Mouse (Mus musculus) retina, postnatal 7 days (tissue): ENCODE results near the gene Ssr2.

Experiments
- DNase-seq: peaks from one replicate; pipeline ENCODE4 v3.0.0-alpha.2; 2012; ENCODE audit warnings: low read depth, low spot score

Ssr2 gene

DNA sequence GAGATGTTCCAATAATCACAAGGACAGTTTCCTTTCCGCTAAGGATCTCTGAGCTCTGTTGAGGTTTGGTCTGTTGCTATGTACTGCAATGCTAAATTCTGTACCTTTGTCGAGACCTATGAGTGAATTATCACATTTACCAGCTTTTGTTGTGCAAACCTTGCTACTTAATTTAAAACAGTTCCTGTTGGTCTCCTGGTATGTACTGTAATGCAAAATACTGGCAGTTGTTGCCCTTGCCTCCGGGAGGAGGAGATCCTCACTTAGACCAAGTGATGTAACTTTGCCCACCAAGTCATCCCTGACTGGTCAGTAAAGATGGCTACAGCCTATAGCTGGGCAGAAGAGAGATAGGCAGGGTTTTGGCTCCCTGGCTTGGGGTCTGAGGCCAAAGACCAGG lies at the start of gene Ssr2:
Ssr2 (plus strand) TSS at position 337 of the 400 bp plus-strand sequence.
- no peak for DNase-seq

DNA sequence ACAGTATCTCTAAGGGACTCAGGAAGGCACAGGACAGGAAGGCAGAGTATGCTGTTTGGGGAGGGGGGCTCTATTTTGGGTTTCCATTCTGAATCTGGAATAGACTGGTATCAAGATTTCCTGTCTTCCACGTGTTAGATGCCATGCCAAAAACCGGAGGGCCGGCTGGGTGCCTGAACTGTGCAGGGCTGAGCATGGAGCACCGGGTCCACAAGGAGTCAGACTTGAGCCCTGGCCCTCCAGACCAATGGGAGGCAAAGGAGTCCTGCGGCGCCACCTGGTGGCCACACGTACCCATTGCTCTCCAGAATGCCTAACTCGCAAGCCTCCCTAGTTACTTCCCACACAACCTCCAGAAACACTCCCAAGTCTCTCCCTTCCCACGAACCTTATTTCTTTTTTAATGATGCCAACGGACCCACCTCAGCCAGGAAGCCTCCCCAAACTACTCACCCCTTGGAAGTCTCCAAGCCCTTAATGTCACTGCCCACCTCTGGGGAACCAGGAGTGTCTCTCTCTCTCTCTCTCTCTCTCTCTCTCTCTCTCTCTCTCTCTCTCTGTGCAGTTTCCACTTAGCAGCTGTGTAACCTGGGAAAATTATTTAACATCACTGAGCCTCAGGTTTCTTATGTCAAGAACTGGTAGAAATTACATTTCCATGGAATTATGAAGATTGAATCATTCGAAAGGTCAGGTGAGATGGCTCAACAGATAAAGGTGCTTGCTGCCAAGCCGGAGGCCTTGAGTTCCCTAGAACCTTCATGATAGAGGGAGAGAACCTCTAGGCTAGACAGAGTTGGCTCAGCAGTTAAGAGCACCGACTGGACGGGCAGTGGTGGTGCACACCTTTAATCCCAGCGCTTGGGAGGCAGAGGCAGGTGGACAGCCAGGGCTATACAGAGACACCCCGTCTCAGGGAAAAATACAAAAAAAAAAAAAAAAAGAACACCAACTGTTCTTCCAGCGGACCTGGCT lies 49.2 kb upstream of the Ssr2 start:
- peak; percentile 82 for DNase-seq

DNA sequence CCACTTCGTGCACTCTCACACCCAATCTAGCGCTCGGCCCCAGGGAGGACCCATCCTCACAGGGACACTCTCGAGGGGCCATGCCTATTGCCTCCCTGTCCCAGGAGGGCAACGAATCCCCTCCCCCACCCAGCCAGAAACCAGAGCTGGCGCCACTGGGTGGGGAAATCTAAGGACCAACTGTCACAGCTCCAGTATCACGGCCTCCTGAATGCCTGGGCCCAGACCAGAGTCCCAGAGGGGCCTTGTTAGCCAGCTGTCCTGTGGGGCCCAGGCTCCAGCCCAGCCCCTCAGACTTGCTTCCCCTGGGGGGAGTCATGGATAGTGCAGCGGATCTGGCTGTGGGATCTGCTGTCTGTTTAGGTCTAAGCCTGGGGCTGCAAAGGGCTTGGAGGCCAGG lies 48.1 kb upstream of the Ssr2 start:
- DNase-seq, result no peak

DNA sequence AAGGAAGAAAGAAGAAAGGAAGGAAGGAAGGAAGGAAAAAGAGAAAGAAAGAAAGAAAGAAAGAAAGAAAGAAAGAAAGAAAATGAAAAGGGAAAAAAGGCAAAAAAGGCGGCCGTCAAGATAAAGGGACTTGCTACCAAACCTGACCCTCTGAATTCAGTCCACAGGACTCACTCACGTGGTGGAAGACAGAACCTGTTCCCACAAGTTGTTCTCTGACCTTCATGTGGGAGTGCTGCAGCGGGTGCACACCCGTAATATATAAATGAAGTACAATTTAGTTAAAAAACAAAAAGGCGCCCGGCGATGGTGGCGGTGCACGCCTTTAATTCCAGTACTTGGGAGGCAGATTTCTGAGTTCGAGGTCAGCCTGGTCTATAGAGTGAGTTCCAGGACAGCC lies 47.0 kb upstream of the Ssr2 start:
- DNase-seq, result no peak

DNA sequence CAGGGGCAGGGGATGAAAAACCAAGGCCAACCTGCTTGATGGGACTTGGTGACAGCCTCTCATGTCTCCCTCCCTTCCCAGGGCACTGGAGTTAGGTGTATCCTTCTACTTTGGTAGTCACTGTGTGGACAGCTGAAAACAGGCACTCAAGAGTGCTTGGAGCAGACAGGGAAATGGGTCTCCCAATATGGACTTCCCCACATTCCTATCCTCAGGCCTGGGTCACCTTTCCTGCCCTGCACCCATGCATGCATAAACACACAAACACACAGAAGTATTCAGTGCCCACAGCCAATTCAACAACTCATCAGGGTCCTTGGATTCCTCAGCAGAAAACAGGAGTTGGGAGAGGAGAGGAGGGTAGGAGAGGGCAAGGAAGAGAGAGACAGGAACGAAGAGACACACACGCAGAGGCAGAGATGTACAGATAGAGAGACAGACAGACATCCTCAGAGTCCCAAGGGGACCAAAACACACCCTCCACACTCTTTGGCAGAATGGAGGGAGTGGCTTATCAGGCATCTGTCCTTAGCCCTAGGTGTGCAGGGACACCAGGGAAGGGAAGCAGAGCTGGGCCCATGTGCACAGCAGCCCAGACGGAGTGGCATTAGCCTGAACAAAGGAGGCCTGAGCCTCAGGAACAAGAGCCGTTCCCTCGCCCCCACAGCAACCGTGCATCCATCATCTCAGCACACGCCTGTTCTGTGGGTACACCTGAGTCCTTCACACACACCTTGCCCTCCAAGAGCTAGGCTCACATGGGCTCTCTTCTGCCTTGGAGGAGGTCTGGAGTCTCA lies 46.3 kb upstream of the Ssr2 start:
- no peak for DNase-seq

DNA sequence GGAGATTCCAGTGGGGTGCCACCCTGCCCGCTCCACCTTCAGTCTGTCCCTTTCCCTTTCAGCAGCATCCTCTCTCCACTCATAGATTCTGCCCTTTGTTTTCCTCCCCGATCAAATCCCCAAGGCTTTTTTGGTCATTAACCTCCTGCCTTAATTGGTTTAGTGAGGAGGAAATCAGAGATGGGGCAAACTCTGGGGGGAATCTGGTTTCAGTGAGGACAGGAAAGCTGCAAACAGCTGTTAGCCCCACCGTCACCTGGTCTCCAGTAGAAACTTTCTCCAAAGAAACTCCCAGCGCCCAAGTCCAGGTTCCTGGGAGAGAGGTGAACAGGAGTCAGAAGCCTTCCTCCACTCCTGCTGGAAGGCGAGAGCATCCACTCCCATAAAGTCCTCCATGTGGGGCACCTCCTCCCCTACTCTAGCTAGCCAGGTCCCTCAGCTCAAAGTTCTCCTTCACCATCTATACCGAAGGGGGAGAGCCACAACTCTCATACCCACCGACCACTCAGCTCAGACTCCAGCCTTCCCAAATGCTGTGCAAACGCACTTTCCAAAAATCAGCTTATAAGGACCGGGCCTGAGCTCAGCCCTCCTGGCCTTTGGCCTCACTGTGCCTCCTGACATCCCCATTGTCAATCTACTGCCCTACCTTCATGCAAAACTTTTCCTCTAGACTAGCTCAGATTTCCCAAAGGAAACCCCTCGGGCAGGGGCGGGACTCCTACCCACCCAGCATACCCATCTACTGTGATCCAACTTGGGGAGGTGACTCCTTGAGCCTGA lies 45.4 kb upstream of the Ssr2 start:
- no peak for DNase-seq

DNA sequence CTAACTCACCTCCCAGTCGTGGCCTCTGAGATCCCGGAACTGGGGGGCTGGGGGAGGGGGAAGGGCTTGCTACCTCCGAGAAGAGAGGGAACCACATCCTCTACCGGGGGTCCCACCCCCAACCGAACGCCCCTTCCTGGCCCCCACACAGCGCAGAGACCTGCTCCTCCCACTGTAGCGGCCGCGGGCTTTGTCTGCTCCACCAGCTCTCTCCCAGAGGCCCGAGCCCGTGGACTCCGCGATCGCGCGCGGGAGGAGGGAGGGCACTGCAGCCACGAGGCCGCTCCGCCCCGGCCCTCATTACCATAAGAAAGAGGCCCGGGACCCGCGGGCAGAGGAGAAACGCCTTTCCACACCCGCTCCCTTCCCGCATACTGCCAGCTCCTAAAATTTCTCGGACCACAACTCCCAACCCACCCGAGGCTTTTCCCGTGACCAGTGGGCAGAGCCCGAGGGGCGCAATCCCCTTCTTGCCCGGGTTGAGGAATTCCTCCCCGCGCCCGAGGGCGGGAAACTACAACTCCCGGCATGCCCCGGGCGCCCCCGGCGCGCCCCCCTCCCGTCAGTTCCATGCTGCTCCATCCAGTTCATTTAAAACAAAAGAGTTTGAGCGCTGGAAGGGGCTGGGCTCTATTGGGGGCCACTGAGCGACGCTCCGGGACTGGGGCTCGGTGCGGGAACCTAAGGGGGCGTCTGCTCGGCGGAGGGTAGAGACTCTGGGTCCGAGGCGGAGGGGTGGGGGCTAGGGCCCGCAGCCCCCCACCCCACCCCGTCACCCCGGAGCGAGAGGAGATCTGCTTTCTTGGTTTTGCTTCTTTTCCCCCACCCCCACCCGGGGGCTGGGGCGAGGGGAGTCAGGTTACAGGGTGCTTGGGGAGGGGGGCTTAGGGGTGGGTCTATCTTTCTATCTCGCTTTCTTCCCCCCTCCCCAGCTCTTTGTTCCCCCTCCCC lies 44.1 kb upstream of the Ssr2 start:
- DNase-seq, result peak; percentile 68

DNA sequence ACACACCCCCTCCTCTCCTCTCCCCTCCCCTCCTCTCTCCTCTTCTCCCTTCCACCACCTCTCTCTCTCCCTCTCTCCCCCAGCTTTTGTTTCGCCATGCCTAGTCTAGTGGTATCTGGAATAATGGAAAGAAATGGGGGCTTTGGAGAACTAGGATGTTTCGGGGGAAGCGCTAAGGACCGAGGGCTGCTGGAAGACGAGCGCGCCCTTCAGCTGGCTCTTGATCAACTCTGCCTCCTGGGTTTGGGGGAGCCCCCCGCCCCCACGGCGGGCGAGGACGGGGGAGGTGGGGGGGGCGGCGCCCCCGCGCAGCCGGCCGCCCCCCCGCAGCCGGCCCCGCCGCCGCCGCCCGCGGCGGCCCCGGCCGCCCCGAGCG lies 43.4 kb upstream of the Ssr2 start, which contains the start of gene Mex3a:
Mex3a (plus strand) TSS at position 97 of the 376 bp plus-strand sequence.
- no peak for DNase-seq

DNA sequence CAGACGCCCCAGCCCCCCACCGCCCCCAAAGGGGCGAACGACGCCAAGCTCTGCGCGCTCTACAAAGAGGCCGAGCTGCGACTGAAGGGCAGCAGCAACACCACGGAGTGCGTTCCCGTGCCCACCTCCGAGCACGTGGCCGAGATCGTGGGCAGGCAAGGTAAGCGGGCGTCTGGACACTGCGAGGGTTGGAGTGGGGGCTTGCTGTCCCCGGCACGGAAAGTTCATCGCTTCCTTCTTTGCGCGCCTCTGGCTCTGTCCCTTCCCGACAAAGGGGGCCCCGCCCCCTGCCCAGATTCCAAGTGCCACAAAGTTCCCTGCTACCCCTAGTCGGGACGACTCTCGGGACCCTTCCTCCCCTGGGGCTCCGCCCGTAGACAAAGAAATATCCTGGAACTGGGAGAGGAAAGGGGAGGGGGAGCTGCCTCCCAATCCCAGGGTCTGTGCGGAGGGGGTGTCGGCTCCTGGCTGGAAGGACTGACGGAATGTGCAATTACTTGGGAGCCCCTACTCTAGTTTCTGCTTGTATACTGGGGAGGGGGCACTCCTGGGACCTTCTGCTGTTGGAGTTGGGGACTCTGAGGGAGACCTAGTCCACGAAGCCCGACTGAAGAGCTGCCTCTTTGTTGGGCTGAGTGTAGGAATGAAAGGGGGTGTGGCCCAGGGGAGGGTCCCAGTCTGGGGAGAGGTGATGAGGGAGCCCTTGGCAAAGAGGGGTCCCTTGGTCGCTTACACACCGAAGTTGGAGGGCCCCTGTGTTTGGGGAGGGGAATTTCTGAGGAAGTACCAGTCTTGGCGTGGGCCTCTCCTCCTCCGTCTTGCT lies 42.8 kb upstream of the Ssr2 start:
- DNase-seq, result no peak

DNA sequence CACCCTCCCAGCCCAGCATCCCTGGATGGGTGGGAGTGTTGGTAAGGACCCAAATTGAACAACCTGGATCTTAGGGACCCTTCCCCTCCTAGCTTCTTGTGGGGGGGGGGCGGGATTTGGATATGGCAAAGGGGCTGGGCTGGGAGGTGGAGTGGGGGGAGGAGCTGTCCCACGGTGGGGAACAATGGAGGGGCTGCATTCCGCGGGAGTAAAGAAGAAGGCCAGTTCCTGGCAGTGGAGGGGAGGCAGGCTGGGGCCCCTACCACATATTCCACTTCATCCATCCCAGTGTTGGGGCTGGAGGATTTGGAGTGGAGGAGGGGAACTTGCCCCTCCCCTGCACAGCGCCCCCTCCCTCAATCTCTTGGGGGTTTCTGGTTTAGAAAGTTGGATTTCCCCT lies 42.0 kb upstream of the Ssr2 start:
- no peak for DNase-seq

DNA sequence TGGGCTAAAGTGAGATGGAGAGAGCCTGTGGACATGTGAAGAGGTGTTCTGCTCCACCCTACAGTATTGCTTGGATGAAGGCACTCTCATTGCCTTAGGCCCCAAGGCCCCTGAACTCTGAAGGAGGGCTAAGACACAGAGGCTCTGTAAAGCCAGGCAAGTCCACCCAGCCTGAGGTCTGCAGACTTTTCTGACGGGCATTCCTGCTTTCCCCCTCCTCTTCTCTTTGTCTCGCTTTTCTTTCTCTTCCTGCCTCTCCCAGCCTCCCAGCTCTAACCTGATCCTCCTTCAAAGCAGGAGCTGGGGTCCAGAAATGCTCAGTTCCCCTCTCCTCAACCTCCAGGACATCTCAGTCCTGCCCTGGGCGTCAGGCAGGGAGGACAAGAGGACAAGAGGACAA lies 40.7 kb upstream of the Ssr2 start:
- DNase-seq, result no peak

DNA sequence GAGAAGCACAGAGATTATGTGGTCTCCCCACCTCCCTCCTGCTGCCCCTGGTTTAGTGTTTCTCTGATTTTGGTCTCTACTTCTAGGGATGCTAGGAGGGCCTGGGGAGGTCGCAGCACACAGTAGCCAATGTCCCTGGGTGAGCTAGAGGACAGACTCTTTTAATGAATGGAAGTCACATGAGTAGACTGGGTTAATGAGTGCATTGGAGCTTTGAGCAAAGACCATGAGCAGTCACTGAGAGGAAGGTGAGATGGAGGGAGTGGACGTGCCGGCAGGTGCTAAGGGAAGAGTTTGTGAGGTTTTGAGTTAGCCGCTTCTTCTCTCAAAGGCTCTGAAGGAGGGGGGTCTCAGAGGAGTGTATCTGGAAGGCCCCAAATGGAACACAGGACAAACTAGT lies 40.1 kb upstream of the Ssr2 start:
- no peak for DNase-seq

DNA sequence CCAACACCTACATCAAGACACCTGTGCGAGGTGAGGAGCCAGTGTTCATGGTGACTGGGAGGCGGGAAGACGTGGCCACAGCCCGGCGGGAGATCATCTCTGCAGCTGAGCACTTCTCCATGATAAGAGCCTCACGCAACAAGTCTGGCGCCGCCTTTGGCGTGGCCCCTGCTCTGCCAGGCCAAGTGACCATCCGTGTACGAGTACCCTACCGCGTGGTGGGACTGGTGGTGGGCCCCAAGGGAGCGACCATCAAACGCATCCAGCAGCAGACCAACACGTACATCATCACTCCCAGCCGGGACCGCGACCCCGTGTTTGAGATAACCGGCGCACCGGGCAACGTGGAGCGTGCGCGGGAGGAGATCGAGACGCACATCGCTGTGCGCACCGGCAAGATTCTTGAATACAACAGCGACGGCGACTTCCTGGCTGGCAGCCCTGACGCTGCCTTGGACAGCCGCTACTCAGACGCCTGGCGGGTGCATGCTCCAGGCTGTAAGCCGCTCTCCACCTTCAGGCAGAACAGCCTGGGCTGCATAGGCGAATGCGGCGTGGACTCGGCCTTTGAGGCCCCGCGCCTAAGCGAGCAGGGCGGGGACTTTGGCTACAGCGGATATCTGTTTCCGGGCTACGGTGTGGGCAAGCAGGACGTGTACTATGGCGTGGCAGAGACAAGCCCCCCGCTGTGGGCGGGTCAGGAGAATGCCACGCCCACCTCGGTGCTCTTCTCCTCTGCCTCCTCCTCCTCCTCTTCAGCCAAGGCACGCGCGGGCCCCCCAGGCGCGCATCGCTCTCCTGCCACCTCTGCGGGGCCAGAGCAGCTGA lies 39.4 kb upstream of the Ssr2 start:
- no peak for DNase-seq

DNA sequence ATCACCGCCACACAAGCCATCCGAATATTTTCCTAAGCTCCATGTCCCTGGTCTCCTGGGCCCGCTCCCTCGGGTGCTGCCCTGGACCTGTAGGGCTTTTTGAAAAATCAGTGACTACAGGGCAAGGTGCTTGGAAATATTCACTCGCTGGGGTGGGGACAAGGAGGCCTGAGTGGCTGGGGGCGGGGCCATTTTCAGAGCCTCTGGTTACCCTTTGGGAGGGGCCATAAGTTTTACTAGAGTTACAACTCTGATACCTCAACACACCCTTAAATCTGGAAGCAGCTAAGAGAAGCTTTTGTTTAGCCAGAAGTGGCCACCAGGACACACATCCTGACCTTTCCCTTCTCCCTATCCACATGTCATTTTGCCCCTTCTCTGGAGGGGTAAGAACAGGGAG lies 38.5 kb upstream of the Ssr2 start:
- DNase-seq, result no peak

DNA sequence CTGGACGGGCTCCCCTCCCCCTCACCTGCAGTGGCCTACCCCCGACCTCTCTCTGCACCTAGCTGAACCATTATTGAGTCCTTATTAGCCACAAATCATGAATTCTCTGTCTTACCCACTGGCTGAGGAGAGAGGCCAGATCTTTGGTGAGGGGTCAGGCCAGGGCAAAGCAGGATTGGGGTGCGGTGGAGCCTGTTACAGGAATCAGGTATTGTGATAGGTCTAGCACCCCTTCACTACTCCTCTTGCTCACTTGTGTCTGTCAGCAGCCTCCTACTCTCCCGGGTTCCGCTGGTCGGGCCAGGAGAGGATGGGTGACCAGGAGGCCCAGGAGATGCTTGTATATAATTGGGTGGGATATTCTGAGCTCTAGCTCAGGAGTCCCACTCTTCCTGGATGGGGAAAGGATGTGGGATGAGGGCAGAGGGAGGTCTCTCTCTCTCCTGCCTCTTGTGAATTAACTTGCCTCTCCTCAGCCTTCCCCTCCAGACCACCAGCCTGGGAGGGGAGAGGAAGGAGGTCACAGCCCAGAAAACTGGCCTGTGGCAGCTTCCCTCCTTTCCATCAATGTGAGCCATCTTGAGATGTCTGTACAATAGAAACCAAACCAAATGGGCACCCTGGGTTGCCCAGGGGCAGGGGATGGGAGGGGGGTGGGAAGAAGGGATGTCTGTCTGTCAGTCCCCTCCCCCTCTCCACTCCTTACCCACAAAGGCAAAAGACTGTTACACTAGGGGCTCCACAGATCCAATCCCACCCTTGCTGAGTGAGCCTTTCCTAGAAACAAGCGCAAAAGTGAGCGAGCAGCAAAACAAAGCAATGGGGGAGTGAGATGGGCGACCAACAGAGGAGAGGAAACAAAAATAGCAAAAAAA lies 37.2 kb upstream of the Ssr2 start:
- no peak for DNase-seq

DNA sequence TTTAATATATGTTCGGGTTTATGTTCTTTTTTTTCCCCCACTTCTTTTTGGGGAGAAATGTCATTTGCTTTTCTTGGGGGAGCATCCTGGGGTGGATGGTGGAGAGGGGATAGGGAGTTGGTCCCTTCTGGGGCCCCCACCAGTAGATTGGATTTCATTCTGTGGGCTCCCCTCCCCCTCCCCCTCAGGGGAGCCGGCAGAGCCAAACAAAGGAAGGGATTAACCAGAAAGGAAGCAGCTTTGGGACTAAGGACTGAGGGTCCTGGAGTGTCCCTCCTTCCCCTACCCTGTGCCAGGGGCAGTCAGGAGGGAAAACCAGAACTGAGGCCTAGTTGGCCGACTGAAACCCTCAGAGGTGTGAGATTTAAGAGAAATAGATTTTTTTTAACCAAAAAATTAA lies 36.3 kb upstream of the Ssr2 start:
- no peak for DNase-seq

DNA sequence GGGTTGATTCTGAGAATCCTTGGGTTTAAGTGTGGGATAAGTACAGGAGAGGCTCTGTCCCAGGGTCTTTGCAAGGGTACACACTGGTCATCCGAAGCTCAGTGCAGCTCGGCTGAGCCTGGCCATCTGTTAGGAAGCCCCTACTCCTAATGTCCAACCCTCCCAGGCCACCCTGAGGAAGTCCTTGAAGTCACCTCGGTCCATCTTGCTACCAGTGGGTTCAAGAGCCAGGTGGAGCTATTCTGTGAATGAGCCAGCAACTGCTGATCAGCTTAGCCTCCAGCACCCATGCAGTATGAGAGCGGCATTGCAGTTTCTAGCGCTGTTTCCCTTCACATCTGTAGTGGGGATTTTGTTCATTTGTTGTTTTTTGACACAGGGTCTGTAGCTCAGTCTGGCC lies 35.6 kb upstream of the Ssr2 start:
- DNase-seq, result no peak
